Mouse (Mus musculus) limb, embryonic 13.5 days (tissue): ENCODE measurements around the gene Kiss1r. TPM values are rescaled to one million over a fixed set of nuclear protein-coding genes. Genes with fewer than 3 reads are reported as not detected.

Experiments used
- ATAC-seq: fragments of 200-750 bp; cut with Nextera tagmentation; 2 replicates; pipeline ENCODE4 v1.8.0; 2017; ENCODE audit warnings: low read depth, moderate number of reproducible peaks, moderate TSS enrichment; ENCODE audit not compliant: low FRiP score
- H3K27ac ChIP-seq: fragments of 300-500 bp; sonication (generic); 2 replicates; pipeline ENCODE4 v1.5.1; 2015; ENCODE audit warnings: inconsistent platforms, mild to moderate bottlenecking, moderate library complexity
- H3K27me3 ChIP-seq: fragments of 300-500 bp; sonication (generic); 2 replicates; pipeline ENCODE4 v1.6.1; 2015; ENCODE audit warnings: mild to moderate bottlenecking, inconsistent platforms
- H3K36me3 ChIP-seq: fragments of 300-500 bp; sonication (generic); 2 replicates; pipeline ENCODE4 v1.6.1; 2015; ENCODE audit warnings: inconsistent platforms, mild to moderate bottlenecking, moderate library complexity
- H3K4me1 ChIP-seq: fragments of 300-500 bp; sonication (generic); 2 replicates; pipeline ENCODE4 v1.6.1; 2015; ENCODE audit warnings: inconsistent platforms
- H3K4me2 ChIP-seq: fragments of 300-500 bp; sonication (generic); replicated peaks from 2 replicates; pipeline ENCODE4 v1.6.1; 2015; ENCODE audit warnings: inconsistent platforms, mild to moderate bottlenecking, moderate library complexity
- H3K4me3 ChIP-seq: fragments of 300-500 bp; sonication (generic); 2 replicates; pipeline ENCODE4 v1.5.1; 2015; ENCODE audit warnings: moderate library complexity, mild to moderate bottlenecking, inconsistent platforms
- H3K9ac ChIP-seq: fragments of 300-500 bp; sonication (generic); 2 replicates; pipeline ENCODE4 v1.6.1; 2015; ENCODE audit warnings: mild to moderate bottlenecking, inconsistent platforms
- H3K9me3 ChIP-seq: fragments of 300-500 bp; sonication (generic); 2 replicates; pipeline ENCODE4 v1.6.1; 2016; ENCODE audit warnings: inconsistent platforms
- WGBS: fragments of 180-500 bp; shearing (Covaris S2); methylation state at CpG from one replicate; pipeline ENCODE4 v1.1.7; 2015; 5-methylcytosine and 5-hydroxymethylcytosine counted together
- polyA plus RNA-seq: library from polyadenylated mRNA; unstranded; fragments of >200 nt; fragmentation: Nextera tagmentation; extraction: Ambion mirVana; gene quantifications from 2 replicates; pipeline ENCODE4 v1.2.1, GENCODE M21; 2015

Gene Kiss1r
- 0.94 and 1.0 TPM in 2 replicates for polyA plus RNA-seq

GRCm38 (mm10) chr10:79916808-79917531, at the start of gene Kiss1r:
Gene Kiss1r (plus strand): TSS chr10:79916971.
- Histone ChIP-seq H3K4me2 (peak within 1 kb of the TSS; percentile 99), H3K9me3 (no peaks in the 10 kb centered on the region), H3K9ac (peak within 1 kb of the TSS; percentile 95), H3K27ac (peak within 1 kb of the TSS; percentile 75; the same call in 1 of the 2 replicates), H3K27me3 (peaks cover 48% of the 10 kb centered on the region), H3K4me1 (peaks cover 64% of the 10 kb centered on the region), H3K36me3 (peaks cover 16% of the 10 kb centered on the region), H3K4me3 (peak within 1 kb of the TSS; percentile 76)
- 2% methylated on average over 41 of the region's 42 CpGs for WGBS
- ATAC-seq: peak; percentile 81

GRCm38 (mm10) chr10:79871845-79872244, 44.9 kb upstream of the Kiss1r start:
- H3K4me3 ChIP-seq: no peak overlapping the region
- ATAC-seq: no peak
- no peak overlapping the region for H3K4me2 ChIP-seq
- H3K4me1 ChIP-seq: peaks cover 22% of the 10 kb centered on the region
- WGBS: 93% methylated on average over 8 of the region's 8 CpGs
- H3K27me3 ChIP-seq: no peaks in the 10 kb centered on the region
- no peak overlapping the region for H3K27ac ChIP-seq
- peaks cover 40% of the 10 kb centered on the region for H3K36me3 ChIP-seq
- no peak overlapping the region for H3K9ac ChIP-seq
- no peaks in the 10 kb centered on the region for H3K9me3 ChIP-seq

GRCm38 (mm10) chr10:79872862-79873261, 43.9 kb upstream of the Kiss1r start:
- peak overlapping the region; percentile 76 for H3K4me2 ChIP-seq
- H3K27ac ChIP-seq: peak overlapping the region; percentile 86; the same call in 1 of the 2 replicates
- H3K9ac ChIP-seq: peak overlapping the region; percentile 94
- WGBS: 34% methylated on average over 3 of the region's 3 CpGs
- no peaks in the 10 kb centered on the region for H3K27me3 ChIP-seq
- peaks cover 32% of the 10 kb centered on the region for H3K36me3 ChIP-seq
- no peaks in the 10 kb centered on the region for H3K9me3 ChIP-seq
- no peak for ATAC-seq
- peaks cover 22% of the 10 kb centered on the region for H3K4me1 ChIP-seq
- peak overlapping the region; percentile 79 for H3K4me3 ChIP-seq

DNA sequence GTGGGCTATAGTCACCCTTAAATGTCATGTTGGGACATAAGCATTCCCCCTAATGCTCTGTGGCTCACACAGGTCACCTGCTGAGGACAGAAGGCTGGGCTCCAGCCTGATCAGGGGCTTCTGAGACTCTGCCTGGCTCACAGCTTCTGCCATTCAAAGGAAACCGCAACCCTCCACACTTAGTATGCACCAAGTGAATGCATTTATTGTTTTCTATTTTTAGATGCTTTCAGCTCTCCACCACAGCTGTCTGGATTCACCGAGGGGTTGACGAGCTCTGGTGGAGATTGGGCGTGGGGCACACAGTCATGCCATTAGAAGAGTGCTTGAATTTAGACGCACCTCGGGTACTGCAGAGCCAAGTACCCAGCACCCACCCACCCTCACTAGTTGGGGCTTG, 43.5 kb upstream of the Kiss1r start:
- H3K27ac ChIP-seq: peak overlapping the region; percentile 86
- no peaks in the 10 kb centered on the region for H3K9me3 ChIP-seq
- peak overlapping the region; percentile 79 for H3K4me3 ChIP-seq
- peak overlapping the region; percentile 76 for H3K4me2 ChIP-seq
- ATAC-seq: no peak
- peaks cover 30% of the 10 kb centered on the region for H3K36me3 ChIP-seq
- H3K4me1 ChIP-seq: peaks cover 22% of the 10 kb centered on the region
- no peaks in the 10 kb centered on the region for H3K27me3 ChIP-seq
- peak overlapping the region; percentile 94 for H3K9ac ChIP-seq
- 6% methylated on average over 6 of the region's 6 CpGs for WGBS

GRCm38 (mm10) chr10:79873715-79874289, 43.0 kb upstream of the Kiss1r start:
- Histone ChIP-seq H3K4me3 (peak overlapping the region; percentile 79), H3K4me1 (peaks cover 22% of the 10 kb centered on the region), H3K36me3 (peaks cover 28% of the 10 kb centered on the region), H3K4me2 (peak overlapping the region; percentile 76), H3K27me3 (no peaks in the 10 kb centered on the region), H3K27ac (peak overlapping the region; percentile 86), H3K9ac (peak overlapping the region; percentile 94), H3K9me3 (no peaks in the 10 kb centered on the region)
- ATAC-seq: no peak; the same call in 1 of the 2 replicates
- WGBS: 2% methylated on average over 26 of the region's 26 CpGs

- no peaks in the 10 kb centered on the region for H3K9me3 ChIP-seq
- peaks cover 24% of the 10 kb centered on the region for H3K36me3 ChIP-seq
- peak; percentile 87 for ATAC-seq
- peak within 1 kb of the TSS; percentile 86 for H3K27ac ChIP-seq
- H3K9ac ChIP-seq: peak within 1 kb of the TSS; percentile 94
- no peaks in the 10 kb centered on the region for H3K27me3 ChIP-seq
- peak within 1 kb of the TSS; percentile 79 for H3K4me3 ChIP-seq
- WGBS: 1% methylated on average over 54 of the region's 57 CpGs
- peak within 1 kb of the TSS; percentile 76 for H3K4me2 ChIP-seq
- peaks cover 22% of the 10 kb centered on the region for H3K4me1 ChIP-seq
Observed at GRCm38 (mm10) chr10:79874290-79874862, 42.4 kb upstream of the Kiss1r start, which contains the start of the genes Prtn3 and Plppr3. Gene Prtn3 (plus strand): TSS chr10:79874476. Gene Plppr3 (minus strand): TSS chr10:79874634.

GRCm38 (mm10) chr10:79877174-79877573, 39.6 kb upstream of the Kiss1r start:
- Histone ChIP-seq H3K9me3 (no peaks in the 10 kb centered on the region), H3K4me3 (no peak overlapping the region), H3K36me3 (no peaks in the 10 kb centered on the region), H3K27me3 (peaks cover 3% of the 10 kb centered on the region; the same call in 1 of the 2 replicates), H3K27ac (no peak overlapping the region), H3K9ac (no peak overlapping the region), H3K4me2 (no peak overlapping the region), H3K4me1 (peaks cover 30% of the 10 kb centered on the region)
- no peak for ATAC-seq
- 43% methylated on average over 1 of the region's 1 CpGs for WGBS

DNA sequence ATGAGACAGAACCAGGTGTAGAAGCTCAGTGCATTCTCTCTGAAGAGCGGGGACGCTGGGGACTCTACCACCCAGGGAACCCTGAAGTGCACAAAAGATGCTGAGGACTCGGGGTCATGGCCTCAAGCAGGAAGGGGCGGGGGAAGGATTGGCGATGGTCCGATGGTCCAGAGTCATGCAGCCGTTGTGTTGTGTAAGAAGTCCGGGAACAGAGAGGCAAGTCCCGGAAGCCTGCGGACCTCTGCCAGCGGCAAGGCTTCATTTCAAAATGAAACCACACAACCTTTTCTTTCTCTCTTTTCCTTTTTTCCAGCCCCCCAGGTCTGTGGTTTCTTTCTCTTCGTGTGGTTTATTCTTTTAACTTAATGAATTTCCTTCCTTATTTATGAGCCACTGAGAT, 39.0 kb upstream of the Kiss1r start:
- no peaks in the 10 kb centered on the region for H3K36me3 ChIP-seq
- H3K4me2 ChIP-seq: no peak overlapping the region
- H3K27me3 ChIP-seq: peaks cover 7% of the 10 kb centered on the region
- ATAC-seq: no peak
- no peak overlapping the region for H3K9ac ChIP-seq
- H3K27ac ChIP-seq: no peak overlapping the region
- WGBS: 50% methylated on average over 12 of the region's 12 CpGs
- no peak overlapping the region for H3K4me3 ChIP-seq
- H3K9me3 ChIP-seq: no peaks in the 10 kb centered on the region
- H3K4me1 ChIP-seq: peaks cover 31% of the 10 kb centered on the region

- Histone ChIP-seq H3K4me2 (no peak overlapping the region), H3K27me3 (peaks cover 14% of the 10 kb centered on the region), H3K4me3 (no peak overlapping the region), H3K27ac (no peak overlapping the region), H3K9me3 (no peaks in the 10 kb centered on the region), H3K9ac (0 out of 2 replicates have a peak overlapping the region, but pooled peaks have one; percentile 39), H3K4me1 (peaks cover 32% of the 10 kb centered on the region), H3K36me3 (no peaks in the 10 kb centered on the region)
- whole genome bisulfite sequencing: 34% methylated on average over 3 of the region's 3 CpGs
- ATAC-seq: no peak
Observed at GRCm38 (mm10) chr10:79879527-79879926, 37.2 kb upstream of the Kiss1r start.

DNA sequence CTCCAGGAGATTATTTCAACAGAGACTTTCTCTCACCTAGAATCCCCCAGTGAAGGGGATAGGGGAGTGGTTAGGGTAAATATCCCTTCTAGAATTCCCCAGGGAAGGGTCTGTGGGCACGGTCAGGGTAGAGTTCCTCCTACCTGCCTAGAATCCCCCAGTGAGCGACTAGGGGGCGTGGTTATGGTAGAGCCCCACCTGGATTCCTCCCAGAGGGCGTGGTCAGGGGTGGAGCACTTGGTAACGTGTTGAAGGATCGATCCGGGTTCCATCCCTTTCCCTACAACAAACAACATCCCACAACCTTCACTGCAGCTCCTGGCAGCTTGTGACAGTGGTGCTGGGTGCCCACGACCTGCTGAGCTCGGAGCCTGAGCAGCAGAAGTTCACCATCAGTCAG, 36.0 kb upstream of the Kiss1r start:
- Histone ChIP-seq H3K4me2 (no peak overlapping the region), H3K4me3 (no peak overlapping the region), H3K27me3 (peaks cover 14% of the 10 kb centered on the region), H3K9me3 (no peaks in the 10 kb centered on the region), H3K4me1 (peaks cover 23% of the 10 kb centered on the region), H3K36me3 (no peaks in the 10 kb centered on the region), H3K9ac (no peak overlapping the region), H3K27ac (no peak overlapping the region)
- 13% methylated on average over 9 of the region's 9 CpGs for WGBS
- ATAC-seq: no peak

GRCm38 (mm10) chr10:79881981-79882380, 34.8 kb upstream of the Kiss1r start:
- Histone ChIP-seq H3K4me2 (peak overlapping the region; percentile 57), H3K4me1 (peaks cover 23% of the 10 kb centered on the region), H3K27ac (no peak overlapping the region), H3K9ac (peak overlapping the region; percentile 36; the same call in 1 of the 2 replicates), H3K36me3 (no peaks in the 10 kb centered on the region), H3K9me3 (no peaks in the 10 kb centered on the region), H3K4me3 (peak overlapping the region; percentile 24), H3K27me3 (peaks cover 14% of the 10 kb centered on the region)
- peak; percentile 9; the same call in 1 of the 2 replicates for ATAC-seq
- 6% methylated on average over 22 of the region's 22 CpGs for WGBS
